Mouse (Mus musculus) CH12.LX (cell line): ENCODE measurements at regions not wholly inside any gene's neighbourhood (a gene's known extent, or its start where the extent isn't known, plus 50 kb on each side); places are given as distances from the start of the nearest gene placed in this dataset.
"Not testable (repeated sequence)": the region's sequence is repeated elsewhere in the genome, so short reads cannot be mapped to it uniquely, and the experiment has no call there.

Experiments used
- DNase-seq: peaks from one replicate; pipeline ENCODE4 v3.0.0-alpha.2; 2013; ENCODE audit errors: extremely low read depth
- H3K27ac ChIP-seq: 2 replicates; pipeline ENCODE4 v1.5.1; 2012; ENCODE audit warnings: low read depth, mild to moderate bottlenecking, control low read depth, moderate library complexity; ENCODE audit not compliant: insufficient read depth
- H3K27me3 ChIP-seq: replicated peaks from 2 replicates; pipeline ENCODE3; 2012; ENCODE audit warnings: inconsistent platforms
- H3K36me3 ChIP-seq, 2 experiments: replicated peaks in 1 of 2; 2 replicates each; pipeline versions ENCODE3 to v1.6.1; 2012; ENCODE audit warnings: inconsistent platforms in 1 of 2, low read length in 1 of 2, mild to moderate bottlenecking in 1 of 2, mixed read lengths in 1 of 2, moderate library complexity in 1 of 2; ENCODE audit not compliant: control insufficient read depth in 1 of 2, insufficient read depth in 1 of 2
- H3K4me1 ChIP-seq, 2 experiments: 2 replicates each; pipeline ENCODE4 v1.6.1; 2012; ENCODE audit warnings: inconsistent platforms in 1 of 2, moderate library complexity in 1 of 2; ENCODE audit not compliant: insufficient read depth in 2 of 2, control insufficient read depth in 1 of 2
- H3K4me2 ChIP-seq: 2 replicates; pipeline ENCODE4 v1.6.1; 2012; ENCODE audit warnings: low read depth, mild to moderate bottlenecking, control low read depth; ENCODE audit not compliant: poor library complexity, insufficient read depth, severe bottlenecking
- H3K4me3 ChIP-seq, 3 experiments: fragments of 150-350 bp in 1 of 3; sonication (generic) in 1 of 3; replicated peaks in 1 of 3; 2 replicates each; pipeline versions ENCODE3 to v1.5.1; 2011 to 2012; ENCODE audit warnings: low read depth in 2 of 3, low read length in 2 of 3, mild to moderate bottlenecking in 2 of 3, moderate library complexity in 2 of 3, control low read depth in 1 of 3, improper control_type of control experiment in 1 of 3, inconsistent platforms in 1 of 3, mixed read lengths in 1 of 3; ENCODE audit not compliant: poor library complexity in 1 of 3
- H3K79me2 ChIP-seq: replicated peaks from 2 replicates; pipeline ENCODE4 v1.6.1; 2012; ENCODE audit warnings: mild to moderate bottlenecking, moderate library complexity; ENCODE audit not compliant: control insufficient read depth, poor library complexity, insufficient read depth, severe bottlenecking; ENCODE audit errors: extremely low read depth
- H3K9ac ChIP-seq: 2 replicates; pipeline ENCODE4 v1.6.1; 2012; ENCODE audit warnings: low read depth, mild to moderate bottlenecking, control low read depth, moderate library complexity; ENCODE audit not compliant: insufficient read depth
- H3K9me3 ChIP-seq: replicated peaks from 2 replicates; pipeline ENCODE3; 2012; ENCODE audit warnings: low read length, inconsistent platforms, mixed read lengths
- BHLHE40 ChIP-seq: IDR thresholded peaks from 2 replicates; pipeline ENCODE4 v1.6.1; 2011; ENCODE audit warnings: mild to moderate bottlenecking, low read depth, low read length, improper control_type of control experiment
- CHD2 ChIP-seq: IDR thresholded peaks from 2 replicates; pipeline ENCODE4 v1.6.1; 2011; ENCODE audit warnings: low read length, improper control_type of control experiment
- CTCF ChIP-seq, 2 experiments: IDR thresholded peaks in 1 of 2; conservative IDR thresholded peaks in 1 of 2; 2 replicates each; pipeline ENCODE4 v1.5.1; 2011 to 2012; ENCODE audit warnings: low read depth in 2 of 2, low read length in 2 of 2, improper control_type of control experiment in 1 of 2, inconsistent platforms in 1 of 2, mild to moderate bottlenecking in 1 of 2, moderate library complexity in 1 of 2
- ELF1 ChIP-seq: IDR thresholded peaks from 2 replicates; pipeline ENCODE4 v1.6.1; 2014; ENCODE audit warnings: low read depth, mild to moderate bottlenecking, inconsistent platforms, low read length, improper control_type of control experiment
- ETS1 ChIP-seq: conservative IDR thresholded peaks from 2 replicates; pipeline ENCODE4 v1.6.1; 2012; ENCODE audit warnings: low read depth, mild to moderate bottlenecking, inconsistent platforms, low read length, improper control_type of control experiment, moderate library complexity
- HCFC1 ChIP-seq: IDR thresholded peaks from 2 replicates; pipeline ENCODE4 v1.6.1; 2012; ENCODE audit warnings: low read depth, mild to moderate bottlenecking, inconsistent platforms, low read length, improper control_type of control experiment
- IRF4 ChIP-seq: IDR thresholded peaks from 2 replicates; pipeline ENCODE4 v1.6.1; 2014; ENCODE audit warnings: low read depth, mild to moderate bottlenecking, inconsistent platforms, low read length, improper control_type of control experiment
- JUN ChIP-seq: IDR thresholded peaks from 2 replicates; pipeline ENCODE4 v1.6.1; 2011; ENCODE audit warnings: low read depth, mild to moderate bottlenecking, low read length, improper control_type of control experiment, moderate library complexity; ENCODE audit not compliant: insufficient read depth
- JUND ChIP-seq: conservative IDR thresholded peaks from 2 replicates; pipeline ENCODE4 v1.6.1; 2011; ENCODE audit warnings: low read depth, low read length, improper control_type of control experiment
- KAT2A ChIP-seq: IDR thresholded peaks from 2 replicates; pipeline ENCODE4 v1.6.1; 2012; ENCODE audit warnings: low read length, improper control_type of control experiment, inconsistent platforms; ENCODE audit not compliant: insufficient replicate concordance
- MAFK ChIP-seq: IDR thresholded peaks from 2 replicates; pipeline ENCODE4 v1.6.1; 2011; ENCODE audit warnings: low read length, improper control_type of control experiment; ENCODE audit not compliant: insufficient replicate concordance
- MAZ ChIP-seq: IDR thresholded peaks from 2 replicates; pipeline ENCODE4 v1.6.1; 2012; ENCODE audit warnings: low read depth, mild to moderate bottlenecking, inconsistent platforms, low read length, improper control_type of control experiment, moderate library complexity
- MEF2A ChIP-seq: IDR thresholded peaks from 2 replicates; pipeline ENCODE4 v1.6.1; 2014; ENCODE audit warnings: low read depth, mild to moderate bottlenecking, inconsistent platforms, low read length, improper control_type of control experiment, borderline replicate concordance
- MXI1 ChIP-seq: IDR thresholded peaks from 2 replicates; pipeline ENCODE4 v1.6.1; 2011; ENCODE audit warnings: mild to moderate bottlenecking, low read depth, low read length, improper control_type of control experiment
- MYC ChIP-seq: IDR thresholded peaks from 2 replicates; pipeline ENCODE4 v1.6.1; 2011; ENCODE audit warnings: low read depth, mild to moderate bottlenecking, improper control_type of control experiment, low read length
- PAX5 ChIP-seq: IDR thresholded peaks from 2 replicates; pipeline ENCODE4 v1.6.1; 2012; ENCODE audit warnings: low read length, inconsistent platforms, mixed read lengths
- POLR2A ChIP-seq: IDR thresholded peaks from 2 replicates; pipeline ENCODE4 v1.6.1; 2011; ENCODE audit warnings: low read depth, mild to moderate bottlenecking, improper control_type of control experiment, low read length
- POLR2AphosphoS2 ChIP-seq: IDR thresholded peaks from 2 replicates; pipeline ENCODE4 v1.6.1; 2011; ENCODE audit warnings: low read depth, low read length, improper control_type of control experiment
- RCOR1 ChIP-seq: conservative IDR thresholded peaks from 2 replicates; pipeline ENCODE4 v1.6.1; 2012; ENCODE audit warnings: low read depth, mild to moderate bottlenecking, inconsistent platforms, low read length, improper control_type of control experiment
- SIN3A ChIP-seq: IDR thresholded peaks from 2 replicates; pipeline ENCODE4 v1.6.1; 2012; ENCODE audit warnings: low read length, improper control_type of control experiment, inconsistent platforms
- SMC3 ChIP-seq: IDR thresholded peaks from 2 replicates; pipeline ENCODE4 v1.6.1; 2011; ENCODE audit warnings: low read depth, low read length, improper control_type of control experiment
- TCF12 ChIP-seq: IDR thresholded peaks from 2 replicates; pipeline ENCODE4 v1.6.1; 2014; ENCODE audit warnings: low read depth, mild to moderate bottlenecking, inconsistent platforms, low read length, improper control_type of control experiment
- UBTF ChIP-seq: IDR thresholded peaks from 2 replicates; pipeline ENCODE4 v1.6.1; 2012; ENCODE audit warnings: low read depth, mild to moderate bottlenecking, inconsistent platforms, low read length, improper control_type of control experiment, moderate library complexity
- USF2 ChIP-seq: conservative IDR thresholded peaks from 2 replicates; pipeline ENCODE4 v1.6.1; 2011; ENCODE audit warnings: low read depth, low read length, improper control_type of control experiment
- ZC3H11A ChIP-seq: IDR thresholded peaks from 2 replicates; pipeline ENCODE4 v1.6.1; 2012; ENCODE audit warnings: low read depth, mild to moderate bottlenecking, inconsistent platforms, low read length, improper control_type of control experiment
- ZMIZ1 ChIP-seq: IDR thresholded peaks from 2 replicates; pipeline ENCODE4 v1.6.1; 2012; ENCODE audit warnings: low read depth, mild to moderate bottlenecking, inconsistent platforms, low read length, improper control_type of control experiment
- dilution Hi-C: fragments of 300-500 bp; cut with MboI; formaldehyde crosslinking; loops from 2 replicates; pipeline ENCODE4 v1.14.3; 2020; ENCODE audit warnings: low sequenced_read_pairs; ENCODE audit not compliant: extremely low pct_unique_long_range_greater_than_20kb, extremely low pct_ligation_motif_present
- in situ Hi-C: fragments of 300-500 bp; cut with MboI; formaldehyde crosslinking; loops from 3 replicates; pipeline ENCODE4 v1.14.3; 2019; ENCODE audit warnings: low sequenced_read_pairs, low pct_ligation_motif_present, low pct_unique_long_range_greater_than_20kb, mixed read lengths

DNA sequence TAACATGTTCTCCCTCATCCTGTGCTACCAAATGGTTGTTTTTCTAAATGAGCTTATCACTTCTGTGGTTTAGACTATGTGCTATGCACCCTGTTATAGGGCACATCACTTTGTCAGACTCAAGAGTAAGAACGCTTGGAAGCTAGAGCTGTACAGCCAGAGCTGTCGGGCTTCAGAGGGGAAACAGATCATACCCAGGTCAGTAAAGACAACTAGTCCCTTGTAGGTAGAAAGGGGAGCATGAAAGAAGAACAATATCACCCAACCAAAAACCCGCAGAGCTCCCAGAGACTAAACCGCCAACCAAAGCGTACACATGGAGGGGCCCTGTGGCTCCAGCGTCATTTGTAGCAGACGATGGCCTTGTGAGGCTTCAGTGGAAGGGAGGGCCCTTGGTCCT, 239.0 kb upstream of the Zic4 start:
- in situ Hi-C loops: no loop called here
- H3K36me3 ChIP-seq: no peaks in the 10 kb centered on the region
- no peaks in the 10 kb centered on the region for H3K4me1 ChIP-seq
- dilution Hi-C loops: no loop called here
- H3K9me3 ChIP-seq: no peaks in the 10 kb centered on the region
- H3K79me2 ChIP-seq: no peaks in the 10 kb centered on the region
- no peak for TF ChIP-seq JUND
- no peak for TF ChIP-seq KAT2A
- no peak for TF ChIP-seq USF2
- no peak for TF ChIP-seq HCFC1
- no peak for TF ChIP-seq ZC3H11A
- no peak for TF ChIP-seq MAZ
- TF ChIP-seq UBTF: no peak
- TF ChIP-seq MXI1: no peak
- no peak for TF ChIP-seq SMC3
- TF ChIP-seq ETS1: no peak
- no peak for TF ChIP-seq TCF12
- TF ChIP-seq CTCF (conservative IDR thresholded peaks at IDR 0.05 in 1 of 2, IDR thresholded peaks at IDR 0.05 in 1 of 2; ENCODE audit: low read depth in 2 of 2, low read length in 2 of 2): no peak
- TF ChIP-seq IRF4: no peak
- no peak for TF ChIP-seq MAFK
- TF ChIP-seq SIN3A: no peak
- no peak for TF ChIP-seq RCOR1
- no peak for TF ChIP-seq CHD2
- TF ChIP-seq ELF1: no peak
- no peak for TF ChIP-seq ZMIZ1
- TF ChIP-seq, all 38 proteins: peak for 0
- DNase-seq: no peak
- Histone ChIP-seq H3K4me2 (no peak overlapping the region), H3K27me3 (no peaks in the 10 kb centered on the region), H3K9ac (no peak overlapping the region), H3K4me3 (no peak overlapping the region), H3K27ac (no peak overlapping the region)

DNA sequence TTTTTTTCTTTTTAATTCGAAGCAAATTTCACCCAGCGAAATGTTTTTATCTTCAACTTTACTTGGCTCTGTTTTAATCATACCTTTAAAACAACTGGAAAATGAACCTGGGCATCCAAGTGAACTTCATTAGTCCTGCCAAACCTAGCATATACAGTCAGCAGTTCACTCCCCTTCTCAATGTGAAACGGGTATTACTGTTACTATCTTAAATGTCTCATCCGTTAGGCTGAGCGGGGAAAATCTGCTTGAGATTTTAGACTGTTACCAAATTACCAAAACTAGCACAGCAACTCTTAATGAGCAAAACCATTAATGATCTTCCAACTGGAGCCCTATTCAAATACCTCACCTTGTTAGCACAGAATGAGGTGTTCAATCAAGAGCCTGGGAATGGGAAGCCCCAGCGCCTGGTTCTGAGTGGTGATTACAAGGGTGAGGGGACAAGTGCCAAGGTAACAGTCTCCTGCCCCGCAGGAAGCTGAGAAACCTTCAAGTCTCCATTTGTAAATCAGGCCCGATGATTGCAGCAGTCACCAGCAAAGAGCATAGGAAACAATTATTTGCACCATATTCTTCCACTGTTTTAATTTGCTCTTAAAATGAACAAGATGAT, 235.5 kb upstream of the Zic4 start:
- dilution Hi-C loops (no loop called here), in situ Hi-C loops (no loop called here)
- Histone ChIP-seq H3K79me2 (no peaks in the 10 kb centered on the region), H3K4me3 (no peak overlapping the region), H3K4me1 (no peaks in the 10 kb centered on the region), H3K9me3 (no peaks in the 10 kb centered on the region), H3K27ac (no peak overlapping the region), H3K9ac (no peak overlapping the region), H3K36me3 (no peaks in the 10 kb centered on the region), H3K4me2 (no peak overlapping the region), H3K27me3 (no peaks in the 10 kb centered on the region)
- no peak for DNase-seq
- no peak for TF ChIP-seq MEF2A
- TF ChIP-seq ZMIZ1: no peak
- no peak for TF ChIP-seq BHLHE40
- TF ChIP-seq PAX5: no peak
- no peak for TF ChIP-seq SMC3
- TF ChIP-seq MYC: no peak
- TF ChIP-seq RCOR1: no peak
- no peak for TF ChIP-seq JUN
- TF ChIP-seq POLR2AphosphoS2: no peak
- no peak for TF ChIP-seq SIN3A
- no peak for TF ChIP-seq CTCF (conservative IDR thresholded peaks at IDR 0.05 in 1 of 2, IDR thresholded peaks at IDR 0.05 in 1 of 2; ENCODE audit: low read depth in 2 of 2, low read length in 2 of 2)
- TF ChIP-seq POLR2A: no peak
- TF ChIP-seq USF2: no peak

DNA sequence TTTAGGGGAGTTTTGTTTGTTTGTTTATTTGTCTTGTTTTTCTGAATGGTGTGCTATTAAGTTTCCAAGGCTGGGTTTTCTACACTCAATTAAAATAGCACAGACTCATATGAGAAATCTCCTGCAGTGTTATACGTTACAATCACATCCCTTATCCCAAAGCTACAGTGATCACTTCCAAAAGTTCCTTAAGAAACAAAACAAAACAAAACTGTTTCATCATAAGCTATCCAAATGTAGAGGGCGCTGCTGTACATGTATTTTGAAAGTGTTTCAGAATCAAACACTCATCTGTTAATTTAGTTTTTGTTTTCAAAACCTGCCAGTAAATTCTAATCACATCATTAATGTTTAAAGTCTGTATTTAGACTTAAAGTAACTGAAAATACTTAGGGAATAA, 233.7 kb upstream of the Zic4 start:
- H3K4me1 ChIP-seq, in situ Hi-C loops, DNase-seq, H3K9ac ChIP-seq, H3K4me2 ChIP-seq, H3K27me3 ChIP-seq, H3K27ac ChIP-seq, H3K36me3 ChIP-seq, H3K79me2 ChIP-seq, dilution Hi-C loops, H3K9me3 ChIP-seq, H3K4me3 ChIP-seq: not testable (repeated sequence)
